Mouse (Mus musculus) heart, adult 2 months (tissue): ENCODE measurements around the gene Sobp. TPM values are rescaled to one million over a fixed set of nuclear protein-coding genes. Genes with fewer than 3 reads are reported as not detected.
A peak's percentile ranks its signal among the peaks of the same experiment; 100 is the strongest.

Source experiments
- DNase-seq, 2 experiments: peaks; one replicate each; pipeline ENCODE4 v3.0.0; 2021
- H3K27ac ChIP-seq: fragments of 200-600 bp; 2 replicates; pipeline ENCODE4 v1.8.1; 2022
- H3K27me3 ChIP-seq: fragments of 200-500 bp; 2 replicates; pipeline ENCODE4 v1.6.1; 2012; ENCODE audit warnings: mild to moderate bottlenecking, low read length, inconsistent platforms, mixed read lengths; ENCODE audit not compliant: control insufficient read depth, insufficient read depth
- H3K36me3 ChIP-seq: fragments of 200-500 bp; 2 replicates; pipeline ENCODE4 v1.6.1; 2012; ENCODE audit warnings: low read length, inconsistent platforms; ENCODE audit not compliant: control insufficient read depth, insufficient read depth
- H3K4me1 ChIP-seq: fragments of 200-500 bp; 2 replicates; pipeline ENCODE4 v1.6.1; 2011; ENCODE audit warnings: low read length; ENCODE audit not compliant: control insufficient read depth, insufficient read depth
- H3K4me3 ChIP-seq: fragments of 200-600 bp; 2 replicates; pipeline ENCODE4 v1.8.1; 2022
- H3K79me2 ChIP-seq: fragments of 200-500 bp; replicated peaks from 2 replicates; pipeline ENCODE4 v1.6.1; 2012; ENCODE audit warnings: mild to moderate bottlenecking, inconsistent platforms, low read length, moderate library complexity, mixed read lengths; ENCODE audit not compliant: control insufficient read depth, insufficient read depth
- H3K9ac ChIP-seq: fragments of 200-500 bp; 2 replicates; pipeline ENCODE4 v1.6.1; 2012; ENCODE audit warnings: low read depth, mild to moderate bottlenecking, control low read depth, inconsistent platforms, low read length, mixed read lengths
- CTCF ChIP-seq: fragments of 200-600 bp; IDR thresholded peaks from 2 replicates; pipeline ENCODE4 v1.8.1; 2022; ENCODE audit warnings: antibody characterized with exemption, mild to moderate bottlenecking, moderate library complexity
- EP300 ChIP-seq: fragments of 200-500 bp; IDR thresholded peaks from 2 replicates; pipeline ENCODE4 v1.6.1; 2011; ENCODE audit warnings: low read depth, low read length, control low read depth; ENCODE audit not compliant: insufficient read depth
- POLR2A ChIP-seq: fragments of 200-500 bp; IDR thresholded peaks from 2 replicates; pipeline ENCODE4 v1.6.1; 2011; ENCODE audit warnings: mild to moderate bottlenecking, low read depth, low read length, control low read depth; ENCODE audit not compliant: insufficient read depth
- WGBS: fragments of 180-500 bp; shearing (Covaris S2); methylation state at CpG from one replicate; pipeline ENCODE4 v1.1.7; 2018; 5-methylcytosine and 5-hydroxymethylcytosine counted together
- intact Hi-C: fragments of 180-260 bp; cut with DNase I; formaldehyde crosslinking; loops from one replicate; pipeline ENCODE4 v1.15.1; 2025
- polyA plus RNA-seq: library from polyadenylated mRNA; depleted of rRNA; stranded (reverse); fragments of >200 nt; gene quantifications from 2 replicates; pipeline ENCODE4 v1.2.3, GENCODE M21; 2012
- total RNA-seq, 2 experiments: library from RNA; stranded (reverse); gene quantifications; 2 replicates each; pipeline ENCODE4 v1.2.3; 2021

Sobp gene
- total and polyA plus RNA-seq, 3 experiments = 5.1 to 16.7 (median 16.5) TPM

GRCm38 (mm10) chr10:42991018-42991417 lies 183.3 kb downstream of the Sobp start:
- no peak for DNase-seq
- Histone ChIP-seq H3K4me1 (peaks cover 1% of the 10 kb centered on the region; the same call in 1 of the 2 replicates), H3K36me3 (no peaks in the 10 kb centered on the region), H3K27me3 (no peaks in the 10 kb centered on the region), H3K4me3 (no peak overlapping the region), H3K27ac (no peak overlapping the region), H3K79me2 (no peaks in the 10 kb centered on the region), H3K9ac (no peak overlapping the region)
- 84% methylated on average over 9 of the region's 9 CpGs for WGBS
- TF ChIP-seq CTCF (no peak), EP300 (no peak), POLR2A (no peak)
- intact Hi-C loops = loop anchor here (5.0 kb wide), 1 partner anchor 34 kb away; no protein-coding TSS in a partner anchor

- no peaks in the 10 kb centered on the region; the same call in 1 of the 2 replicates for H3K4me1 ChIP-seq
- no peak overlapping the region for H3K27ac ChIP-seq
- no peaks in the 10 kb centered on the region for H3K36me3 ChIP-seq
- H3K27me3 ChIP-seq = no peaks in the 10 kb centered on the region
- DNase-seq = peak; percentile 41 to 71
- intact Hi-C loops = loop anchor here (5.0 kb wide), 3 partner anchors 33 to 293 kb away; no protein-coding TSS in a partner anchor
- WGBS = 33% methylated on average over 6 of the region's 6 CpGs
- TF ChIP-seq EP300 (0 out of 2 replicates have a peak, but pooled peaks have one; percentile 18), POLR2A (no peak), CTCF (0 out of 2 replicates have a peak, but pooled peaks have one; percentile 99)
- no peak overlapping the region for H3K4me3 ChIP-seq
- H3K79me2 ChIP-seq = no peaks in the 10 kb centered on the region
- H3K9ac ChIP-seq = no peak overlapping the region
Measured at GRCm38 (mm10) chr10:42989910-42990309, 184.4 kb downstream of the Sobp start.

GRCm38 (mm10) chr10:42988627-42989026 lies 185.7 kb downstream of the Sobp start:
- no peak overlapping the region for H3K27ac ChIP-seq

GRCm38 (mm10) chr10:42987594-42988052 lies 186.7 kb downstream of the Sobp start:
- intact Hi-C loops = loop anchor here (5.0 kb wide), 2 partner anchors 145 to 290 kb away; no protein-coding TSS in a partner anchor
- H3K27ac ChIP-seq = no peak overlapping the region

More at GRCm38 (mm10) chr10:42988627-42989026, 185.7 kb downstream of the Sobp start:
- no peaks in the 10 kb centered on the region; the same call in 1 of the 2 replicates for H3K4me1 ChIP-seq
- no peak overlapping the region for H3K9ac ChIP-seq
- DNase-seq = no peak
- H3K27me3 ChIP-seq = no peaks in the 10 kb centered on the region
- H3K36me3 ChIP-seq = no peaks in the 10 kb centered on the region
- H3K4me3 ChIP-seq = no peak overlapping the region
- TF ChIP-seq POLR2A (no peak), EP300 (no peak), CTCF (no peak)
- intact Hi-C loops = loop anchor here (5.0 kb wide), 2 partner anchors 146 to 291 kb away; no protein-coding TSS in a partner anchor
- WGBS = 64% methylated on average over 15 of the region's 15 CpGs
- H3K79me2 ChIP-seq = no peaks in the 10 kb centered on the region

GRCm38 (mm10) chr10:42984886-42985285 lies 189.4 kb downstream of the Sobp start:
- TF ChIP-seq CTCF (no peak), EP300 (no peak), POLR2A (no peak)
- intact Hi-C loops = loop anchor here (5.0 kb wide), 2 partner anchors 143 to 288 kb away; no protein-coding TSS in a partner anchor

More at GRCm38 (mm10) chr10:42987594-42988052, 186.7 kb downstream of the Sobp start:
- no peak for TF ChIP-seq POLR2A
- no peak for TF ChIP-seq EP300
- TF ChIP-seq CTCF = peak; percentile 76
- H3K4me1 ChIP-seq = no peaks in the 10 kb centered on the region; the same call in 1 of the 2 replicates
- 16% methylated on average over 6 of the region's 6 CpGs for WGBS
- H3K79me2 ChIP-seq = no peaks in the 10 kb centered on the region
- H3K36me3 ChIP-seq = no peaks in the 10 kb centered on the region
- no peak overlapping the region for H3K9ac ChIP-seq
- H3K4me3 ChIP-seq = no peak overlapping the region
- H3K27me3 ChIP-seq = no peaks in the 10 kb centered on the region
- DNase-seq = peak; percentile 60 to 63

GRCm38 (mm10) chr10:42980999-42981757 lies 193.2 kb downstream of the Sobp start:
- Histone ChIP-seq H3K79me2 (no peaks in the 10 kb centered on the region), H3K4me3 (no peak overlapping the region), H3K27me3 (0 out of 2 replicates have a peak, but pooled peaks cover 1% of the 10 kb centered on the region), H3K36me3 (no peaks in the 10 kb centered on the region), H3K27ac (no peak overlapping the region), H3K4me1 (no peaks in the 10 kb centered on the region), H3K9ac (no peak overlapping the region)
- WGBS = 73% methylated on average over 7 of the region's 7 CpGs
- no peak for DNase-seq
- intact Hi-C loops = no loop called here
- TF ChIP-seq POLR2A (no peak), CTCF (no peak), EP300 (no peak)

More at GRCm38 (mm10) chr10:42984886-42985285, 189.4 kb downstream of the Sobp start:
- Histone ChIP-seq H3K4me3 (no peak overlapping the region), H3K4me1 (no peaks in the 10 kb centered on the region; the same call in 1 of the 2 replicates), H3K27ac (no peak overlapping the region), H3K36me3 (no peaks in the 10 kb centered on the region), H3K79me2 (no peaks in the 10 kb centered on the region), H3K9ac (no peak overlapping the region), H3K27me3 (no peaks in the 10 kb centered on the region)
- 70% methylated on average over 4 of the region's 4 CpGs for WGBS
- DNase-seq = no peak
